Mouse (Mus musculus) midbrain, embryonic 13.5 days (tissue): Measurements from ENCODE around the gene Phykpl. TPM values are rescaled to one million over a fixed set of nuclear protein-coding genes. Genes with fewer than 3 reads are reported as not detected.

Source experiments
- ATAC-seq: fragments of 200-750 bp; cut with Nextera tagmentation; 2 replicates; pipeline ENCODE4 v1.8.0; 2017; ENCODE audit warnings: mild to moderate bottlenecking, moderate TSS enrichment, moderate library complexity
- H3K27ac ChIP-seq: fragments of 300-500 bp; sonication (generic); 2 replicates; pipeline ENCODE4 v1.5.1; 2015; ENCODE audit warnings: inconsistent platforms, mild to moderate bottlenecking, moderate library complexity
- H3K27me3 ChIP-seq: fragments of 300-500 bp; sonication (generic); 2 replicates; pipeline ENCODE4 v1.6.1; 2015; ENCODE audit warnings: mild to moderate bottlenecking, inconsistent platforms
- H3K36me3 ChIP-seq: fragments of 300-500 bp; sonication (generic); 2 replicates; pipeline ENCODE4 v1.6.1; 2015; ENCODE audit warnings: mild to moderate bottlenecking, inconsistent platforms
- H3K4me1 ChIP-seq: fragments of 300-500 bp; sonication (generic); replicated peaks from 2 replicates; pipeline ENCODE4 v1.6.1; 2015; ENCODE audit warnings: inconsistent platforms
- H3K4me2 ChIP-seq: fragments of 300-500 bp; sonication (generic); replicated peaks from 2 replicates; pipeline ENCODE4 v1.6.1; 2015; ENCODE audit warnings: moderate library complexity, mild to moderate bottlenecking, inconsistent platforms
- H3K4me3 ChIP-seq: fragments of 300-500 bp; sonication (generic); replicated peaks from 2 replicates; pipeline ENCODE4 v1.5.1; 2015; ENCODE audit warnings: mild to moderate bottlenecking, inconsistent platforms
- H3K9ac ChIP-seq: fragments of 300-500 bp; sonication (generic); replicated peaks from 2 replicates; pipeline ENCODE4 v1.6.1; 2015; ENCODE audit warnings: mild to moderate bottlenecking, inconsistent platforms
- H3K9me3 ChIP-seq: fragments of 300-500 bp; sonication (generic); 2 replicates; pipeline ENCODE4 v1.6.1; 2016; ENCODE audit warnings: mild to moderate bottlenecking, inconsistent platforms
- WGBS: fragments of 180-500 bp; shearing (Covaris S2); methylation state at CpG from one replicate; pipeline ENCODE4 v1.1.7; 2015; 5-methylcytosine and 5-hydroxymethylcytosine counted together
- polyA plus RNA-seq: library from polyadenylated mRNA; unstranded; fragments of >200 nt; fragmentation: Nextera tagmentation; extraction: Ambion mirVana; gene quantifications from 2 replicates; pipeline ENCODE4 v1.2.1, GENCODE M21; 2015

The Phykpl gene
- polyA plus RNA-seq, 1 experiment from 2014 or later = 14.6 TPM

DNA sequence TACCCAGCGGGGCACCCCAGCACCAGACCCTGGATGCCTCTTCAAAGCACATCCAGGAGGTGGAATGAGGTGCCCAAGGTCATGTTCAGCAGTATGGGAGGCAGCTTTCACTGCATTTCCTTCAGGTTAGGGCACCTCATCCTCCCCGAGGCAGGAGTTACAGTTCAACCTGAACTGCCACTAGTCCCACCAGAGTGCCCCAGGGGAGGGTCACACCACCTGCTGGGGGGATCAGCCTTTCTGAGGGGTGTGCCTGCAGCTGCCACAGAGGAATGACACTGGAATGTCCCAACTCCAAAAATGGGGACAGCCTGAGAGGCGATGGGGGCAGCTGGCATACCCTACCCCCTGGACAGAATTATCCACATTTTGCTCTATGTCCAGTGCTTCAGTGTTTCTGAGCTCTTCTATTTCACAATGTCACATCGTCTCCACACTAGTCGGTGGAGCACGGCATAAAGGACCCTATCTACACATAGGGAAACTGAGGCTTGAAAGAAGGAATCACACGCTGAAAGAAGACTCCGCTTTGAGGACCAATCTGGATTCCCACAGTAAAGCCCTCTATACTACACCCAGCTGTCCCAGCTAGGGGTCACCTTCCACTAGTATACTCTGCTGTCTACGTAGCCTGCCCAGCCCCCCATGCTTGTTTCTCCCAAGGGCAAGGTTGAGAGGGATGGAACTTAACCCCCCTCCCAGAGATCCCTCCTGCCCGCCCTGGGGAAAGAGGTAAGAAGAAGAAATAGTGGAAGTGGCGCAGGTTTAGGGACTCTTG, 64.7 kb downstream of the Phykpl start:
- Histone ChIP-seq H3K9ac (peak overlapping the region; percentile 67; the same call in 1 of the 2 replicates), H3K4me3 (peak overlapping the region; percentile 58), H3K27me3 (peaks cover 24% of the 10 kb centered on the region), H3K27ac (no peak overlapping the region; the same call in 1 of the 2 replicates), H3K4me1 (peaks cover 31% of the 10 kb centered on the region), H3K36me3 (no peaks in the 10 kb centered on the region), H3K4me2 (peak overlapping the region; percentile 90), H3K9me3 (no peaks in the 10 kb centered on the region)
- WGBS = 20% methylated on average over 11 of the region's 11 CpGs
- peak; percentile 22; the same call in 1 of the 2 replicates for ATAC-seq

- Histone ChIP-seq H3K9me3 (no peaks in the 10 kb centered on the region), H3K27ac (no peak overlapping the region), H3K4me1 (peaks cover 31% of the 10 kb centered on the region), H3K4me3 (peak overlapping the region; percentile 58), H3K27me3 (peaks cover 24% of the 10 kb centered on the region), H3K9ac (peak overlapping the region; percentile 67; the same call in 1 of the 2 replicates), H3K36me3 (no peaks in the 10 kb centered on the region), H3K4me2 (peak overlapping the region; percentile 90)
- WGBS = 5% methylated on average over 7 of the region's 7 CpGs
- no peak for ATAC-seq
These were observed 65.3 kb downstream of the Phykpl start for GRCm38 (mm10) chr11:51649889-51650199.

DNA sequence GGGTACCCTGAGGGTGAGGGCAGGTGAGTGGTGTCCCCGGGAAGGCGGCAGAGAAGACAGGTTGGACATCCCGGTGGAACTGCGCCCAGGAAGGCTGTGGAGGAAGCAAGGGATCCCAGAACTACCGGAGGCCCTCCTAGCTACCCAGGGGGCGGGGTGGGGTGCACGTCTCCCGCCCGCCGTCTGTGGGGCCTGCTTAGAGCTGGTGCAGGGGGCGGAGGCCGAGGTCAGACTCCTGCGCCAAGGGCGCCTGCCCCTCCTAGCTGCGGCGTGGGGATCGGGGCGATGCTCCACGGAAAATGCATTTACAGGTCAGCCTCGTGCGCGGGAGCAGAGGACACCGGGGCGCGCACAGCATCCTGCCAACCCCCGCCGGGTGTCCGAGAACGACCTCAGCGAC, 65.7 kb downstream of the Phykpl start:
- 1% methylated on average over 30 of the region's 30 CpGs for WGBS
- ATAC-seq = no peak

DNA sequence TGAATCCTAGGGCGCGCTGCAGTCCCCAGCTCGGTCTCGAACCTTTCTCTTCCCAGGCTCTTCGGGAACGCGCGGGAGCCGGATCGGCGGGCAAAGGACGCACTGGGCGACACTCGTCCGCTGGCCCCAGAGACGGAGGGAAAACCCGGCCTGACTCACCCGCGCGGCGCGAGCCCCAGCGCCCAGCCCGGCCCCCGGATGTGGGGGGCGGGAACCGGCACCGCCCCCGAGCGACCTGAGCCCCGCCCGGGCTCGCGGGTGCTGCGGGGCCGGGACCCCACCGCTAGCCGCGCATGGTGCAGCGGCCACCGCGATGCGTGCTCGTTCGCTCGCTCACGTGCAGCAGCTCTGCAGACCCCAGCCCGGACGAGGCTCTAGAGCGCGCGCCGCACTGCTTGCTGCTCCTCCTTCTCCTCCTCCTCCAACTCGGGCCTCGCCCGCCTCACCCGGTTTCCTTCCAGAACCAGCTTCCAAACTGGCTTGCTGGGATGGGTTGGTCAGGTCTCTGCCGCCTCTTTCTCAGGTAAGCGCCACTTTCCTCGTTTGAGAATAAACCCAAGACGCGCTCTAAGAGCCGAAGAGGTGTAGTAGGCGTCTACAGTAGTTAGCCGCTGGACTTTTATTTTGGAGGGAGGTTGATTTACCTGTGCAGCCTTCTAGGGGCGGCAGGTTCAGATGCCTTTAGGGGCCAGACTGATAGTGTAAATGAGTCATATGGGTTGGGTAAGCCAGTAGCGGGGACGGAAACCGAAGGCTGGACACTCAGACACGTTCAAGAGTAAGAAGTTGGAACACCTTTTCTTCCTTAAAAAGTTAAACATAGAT, 66.3 kb downstream of the Phykpl start, which contains the start of the genes N4bp3 and D930048N14Rik:
Gene N4bp3 (minus strand): TSS at position 152 of the 825 bp plus-strand sequence.
Gene D930048N14Rik (plus strand): TSS at position 264 of the 825 bp plus-strand sequence.
- Histone ChIP-seq H3K4me3 (peak within 1 kb of the TSS; percentile 58), H3K4me1 (peaks cover 31% of the 10 kb centered on the region), H3K9ac (peak within 1 kb of the TSS; percentile 67), H3K36me3 (no peaks in the 10 kb centered on the region), H3K9me3 (no peaks in the 10 kb centered on the region), H3K4me2 (peak within 1 kb of the TSS; percentile 90), H3K27me3 (peaks cover 24% of the 10 kb centered on the region), H3K27ac (no peak within 1 kb of the TSS)
- under 1% methylated on average over 70 of the region's 70 CpGs for WGBS
- peak; percentile 78 for ATAC-seq

More for the DNA sequence above, 65.7 kb downstream of the Phykpl start:
- Histone ChIP-seq H3K4me1 (peaks cover 31% of the 10 kb centered on the region), H3K9me3 (no peaks in the 10 kb centered on the region), H3K4me3 (peak overlapping the region; percentile 58), H3K4me2 (peak overlapping the region; percentile 90), H3K27me3 (peaks cover 24% of the 10 kb centered on the region), H3K27ac (no peak overlapping the region), H3K9ac (peak overlapping the region; percentile 67), H3K36me3 (no peaks in the 10 kb centered on the region)

GRCm38 (mm10) chr11:51652889-51653418, 68.4 kb downstream of the Phykpl start:
- Histone ChIP-seq H3K27ac (no peak overlapping the region), H3K4me3 (no peak overlapping the region), H3K4me2 (no peak overlapping the region), H3K27me3 (peaks cover 24% of the 10 kb centered on the region), H3K9ac (no peak overlapping the region), H3K36me3 (no peaks in the 10 kb centered on the region), H3K4me1 (peaks cover 31% of the 10 kb centered on the region), H3K9me3 (no peaks in the 10 kb centered on the region)
- 94% methylated on average over 4 of the region's 4 CpGs for WGBS
- no peak for ATAC-seq

DNA sequence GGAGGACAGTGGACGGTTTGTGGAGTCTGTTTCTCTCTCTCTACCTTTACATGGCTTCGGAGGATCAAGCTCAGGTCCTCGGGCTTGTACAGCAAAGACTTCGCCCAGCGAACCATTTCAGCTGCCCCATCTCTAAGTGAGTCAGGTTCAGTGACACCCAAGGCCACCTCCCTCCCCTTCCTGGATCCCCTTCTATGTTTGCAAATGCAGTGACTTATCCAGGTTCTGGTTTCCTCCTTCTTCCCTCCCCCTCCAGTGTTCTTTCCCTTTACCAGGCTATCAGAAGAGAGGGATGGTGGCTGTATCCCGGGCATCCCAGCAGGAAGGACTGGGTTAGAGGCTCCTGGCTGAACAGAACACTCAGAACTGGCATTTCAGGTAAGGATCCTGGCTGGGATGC, 69.2 kb downstream of the Phykpl start:
- 86% methylated on average over 6 of the region's 6 CpGs for WGBS
- H3K4me1 ChIP-seq = peaks cover 24% of the 10 kb centered on the region
- H3K4me2 ChIP-seq = no peak overlapping the region
- H3K27ac ChIP-seq = no peak overlapping the region
- H3K4me3 ChIP-seq = no peak overlapping the region
- H3K36me3 ChIP-seq = no peaks in the 10 kb centered on the region
- ATAC-seq = no peak
- H3K9me3 ChIP-seq = no peaks in the 10 kb centered on the region
- H3K27me3 ChIP-seq = peaks cover 24% of the 10 kb centered on the region
- no peak overlapping the region for H3K9ac ChIP-seq

Other genes starting within 250 kb of the Phykpl start
- 465 and 547 TPM in 2 replicates for gene Hnrnpab, start 22.1 kb downstream of the Phykpl start, polyA plus RNA-seq
- 104 and 110 TPM in 2 replicates for gene Nhp2, start 35.0 kb downstream of the Phykpl start, polyA plus RNA-seq
- gene Rmnd5b, start 51.1 kb downstream of the Phykpl start, polyA plus RNA-seq = 66.2 and 71.8 TPM in 2 replicates
- gene N4bp3, start 66.1 kb downstream of the Phykpl start, polyA plus RNA-seq = 8.0 and 8.3 TPM in 2 replicates
- gene D930048N14Rik, start 66.2 kb downstream of the Phykpl start, polyA plus RNA-seq = 0.22 and 0.26 TPM in 2 replicates
- 115 and 117 TPM in 2 replicates for gene 0610009B22Rik, start 104.1 kb downstream of the Phykpl start, polyA plus RNA-seq
- 13.8 and 14.9 TPM in 2 replicates for gene Sec24a, start 178.9 kb downstream of the Phykpl start, polyA plus RNA-seq
- 150 and 167 TPM in 2 replicates for gene Sar1b, start 178.9 kb downstream of the Phykpl start, polyA plus RNA-seq